Mouse (Mus musculus): ENCODE data around the gene Nod2.

DNA sequence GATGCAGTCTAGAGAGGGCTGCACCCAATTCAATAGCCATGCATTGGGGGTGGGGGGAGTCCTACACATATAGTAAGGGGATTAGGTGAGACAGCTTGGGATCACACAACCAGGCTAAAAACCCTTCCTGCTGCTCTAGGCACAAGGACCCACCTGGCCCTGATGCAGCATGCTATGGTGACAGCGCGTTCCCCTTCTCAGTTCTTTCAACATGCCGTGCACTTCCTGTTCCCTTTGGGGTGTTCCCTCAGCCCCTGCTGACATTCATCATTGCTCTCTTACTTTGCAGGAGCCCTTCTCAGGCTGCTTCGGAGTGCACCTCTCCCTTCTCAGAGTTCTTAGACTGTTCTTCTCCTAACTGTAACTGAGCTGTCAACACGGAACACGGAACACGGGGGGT, 47.2 kb downstream of the Nod2 start:
- TF ChIP-seq CTCF (conservative IDR thresholded peaks at IDR 0.05; ENCODE audit: insufficient read depth, insufficient read length, low read depth, low read length) (no peak), POLR2A (IDR thresholded peaks at IDR 0.05; ENCODE audit: low read depth, low read length) (no peak)

Measured in kidney, adult 2 months (tissue).